Mouse (Mus musculus): ENCODE measurements at regions not wholly inside any gene's neighbourhood (a gene's known extent, or its start where the extent isn't known, plus 50 kb on each side); places are given as distances from the start of the nearest gene placed in this dataset.
A peak's percentile ranks its signal among the peaks of the same experiment; 100 is the strongest.

GRCm38 (mm10) chr7:129049726-129050125, 207.1 kb upstream of the Plpp4 start:
- DNase-seq = no peak

GRCm38 (mm10) chr7:129050675-129051074, 206.2 kb upstream of the Plpp4 start:
- DNase-seq = no peak

- DNase-seq = no peak
These were observed 189.9 kb upstream of the Plpp4 start for GRCm38 (mm10) chr7:129066891-129067290.

GRCm38 (mm10) chr7:129068137-129068536, 188.7 kb upstream of the Plpp4 start:
- no peak for DNase-seq

GRCm38 (mm10) chr7:129079786-129080185, 177.0 kb upstream of the Plpp4 start:
- no peak for DNase-seq

- no peak for DNase-seq
These were observed 165.4 kb upstream of the Plpp4 start for GRCm38 (mm10) chr7:129091441-129091840.

GRCm38 (mm10) chr7:129096374-129097069, 160.3 kb upstream of the Plpp4 start:
- no peak for DNase-seq

- no peak for DNase-seq
These were observed 154.4 kb upstream of the Plpp4 start for GRCm38 (mm10) chr7:129102437-129102836.

- no peak for DNase-seq
These were observed 122.7 kb upstream of the Plpp4 start for GRCm38 (mm10) chr7:129134176-129134575.

GRCm38 (mm10) chr7:129134661-129135215, 122.1 kb upstream of the Plpp4 start:
- DNase-seq = no peak

GRCm38 (mm10) chr7:129137303-129137990, 119.4 kb upstream of the Plpp4 start:
- DNase-seq = peak; percentile 3

- no peak for DNase-seq
These were observed 114.8 kb upstream of the Plpp4 start for GRCm38 (mm10) chr7:129141942-129142598.

GRCm38 (mm10) chr7:129142599-129142949, 114.3 kb upstream of the Plpp4 start:
- DNase-seq = no peak

- DNase-seq = no peak
These were observed 101.3 kb upstream of the Plpp4 start for GRCm38 (mm10) chr7:129155577-129155976.

GRCm38 (mm10) chr7:129169971-129170370, 86.9 kb upstream of the Plpp4 start:
- DNase-seq = no peak

GRCm38 (mm10) chr7:129190933-129191332, 65.9 kb upstream of the Plpp4 start:
- DNase-seq = no peak

- DNase-seq = no peak
These were observed 49.8 kb upstream of the Plpp4 start for GRCm38 (mm10) chr7:129207029-129207428.
